29 mouse cellular contexts compared by ENCODE assay signal in the genomic region with DNA sequence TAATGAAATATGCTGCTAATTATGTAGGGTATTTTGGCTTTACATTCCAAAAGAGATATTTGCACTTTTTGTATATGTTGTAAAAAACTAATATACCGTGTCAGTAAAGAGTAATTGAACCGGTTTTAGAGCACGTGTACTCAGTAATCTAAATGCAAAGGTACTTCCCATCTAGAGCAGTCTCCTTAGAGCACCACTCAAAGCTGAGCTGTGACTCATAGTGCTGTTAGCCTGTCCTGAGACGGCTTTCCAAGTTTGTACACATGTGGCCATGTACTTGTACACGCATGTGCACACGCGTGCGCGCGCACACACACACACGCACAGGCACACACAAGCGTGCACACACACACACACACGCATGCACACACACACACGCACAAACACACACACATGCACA. TPM values are rescaled to one million over a fixed set of nuclear protein-coding genes. Genes with fewer than 3 reads are reported as not detected.
"Had no signal": no experiment of that assay in that cellular context is flagged by ENCODE, and none has a peak within 500 bp of the region (broad histone marks: within the 10 kb centered on the region; RNA-seq: fewer than 3 reads in every experiment).

No protein-coding gene starts in this region.

- H3K4me2 ChIP-seq: embryonic facial prominence, embryonic 12.5 days; embryonic facial prominence, embryonic 13.5 days; embryonic facial prominence, embryonic 15.5 days; forebrain, embryonic 12.5 days; forebrain, embryonic 13.5 days; forebrain, embryonic 15.5 days had no signal

- H3K27ac ChIP-seq: embryonic facial prominence, embryonic 10.5 days; embryonic facial prominence, embryonic 12.5 days; embryonic facial prominence, embryonic 13.5 days; embryonic facial prominence, embryonic 15.5 days; forebrain, embryonic 10.5 days; forebrain, embryonic 12.5 days; forebrain, embryonic 13.5 days; forebrain, embryonic 15.5 days; gastrocnemius, adult 2 months had no signal

- H3K4me3 ChIP-seq: embryonic facial prominence, embryonic 10.5 days; embryonic facial prominence, embryonic 12.5 days; embryonic facial prominence, embryonic 13.5 days; embryonic facial prominence, embryonic 15.5 days; erythroblast, embryonic 14.5 days; forebrain, embryonic 10.5 days; forebrain, embryonic 12.5 days; forebrain, embryonic 13.5 days; forebrain, embryonic 15.5 days; gastrocnemius, adult 2 months had no signal

- H3K9me3 ChIP-seq: embryonic facial prominence, embryonic 10.5 days; embryonic facial prominence, embryonic 12.5 days; embryonic facial prominence, embryonic 13.5 days; embryonic facial prominence, embryonic 15.5 days; forebrain, embryonic 12.5 days; forebrain, embryonic 13.5 days; forebrain, embryonic 15.5 days had no signal

- DNase-seq: cerebellum, adult 18-20 months; cerebellum, adult 2 months; cerebellum, adult 8-10 months; cerebellum, adult 9-10 months; cerebellum, adult 9-11 months; cerebellum, postnatal 10 days; cerebellum, postnatal 14 days; cerebellum, postnatal 25 days; cerebellum, postnatal 36 days; embryo, embryonic 11 days; forebrain, postnatal 0 days; gastrocnemius, adult 2 months; gastrocnemius, postnatal 14 days; gastrocnemius, postnatal 25 days; gastrocnemius, postnatal 36 days; heart, adult 11 months; heart, adult 18-20 months had no signal

- H3K36me3 ChIP-seq: embryonic facial prominence, embryonic 10.5 days; embryonic facial prominence, embryonic 12.5 days; embryonic facial prominence, embryonic 13.5 days; embryonic facial prominence, embryonic 15.5 days; forebrain, embryonic 10.5 days; forebrain, embryonic 12.5 days; forebrain, embryonic 15.5 days had no signal

- H3K9ac ChIP-seq: embryonic facial prominence, embryonic 12.5 days; embryonic facial prominence, embryonic 13.5 days; embryonic facial prominence, embryonic 15.5 days; forebrain, embryonic 12.5 days; forebrain, embryonic 13.5 days; forebrain, embryonic 15.5 days; forebrain, postnatal 0 days had no signal

- ATAC-seq: forebrain, embryonic 13.5 days; forebrain, embryonic 14.5 days; forebrain, embryonic 15.5 days; forebrain, embryonic 16.5 days; forebrain, postnatal 0 days had no signal

- H3K4me1 ChIP-seq: forebrain, embryonic 12.5 days; forebrain, embryonic 15.5 days had no signal

- H3K27me3 ChIP-seq: embryonic facial prominence, embryonic 12.5 days; embryonic facial prominence, embryonic 15.5 days; forebrain, embryonic 12.5 days; forebrain, embryonic 13.5 days; forebrain, embryonic 15.5 days had no signal

RNA-seq across cellular contexts. Expression of a gene that starts 25.3 kb away (rescaled TPM):
- total RNA-seq: granulocyte monocyte progenitor cell, adult 5-6 weeks had no signal
- polyA plus RNA-seq: erythroblast, embryonic 14.5 days had no signal
